Mouse (Mus musculus) heart, adult 2 months (tissue): ENCODE measurements around the gene Tac4. TPM values are rescaled to one million over a fixed set of nuclear protein-coding genes. Genes with fewer than 3 reads are reported as not detected.

Source experiments
- DNase-seq, 2 experiments: peaks; one replicate each; pipeline ENCODE4 v3.0.0; 2021
- H3K27ac ChIP-seq: fragments of 200-600 bp; 2 replicates; pipeline ENCODE4 v1.8.1; 2022
- H3K27me3 ChIP-seq: fragments of 200-500 bp; 2 replicates; pipeline ENCODE4 v1.6.1; 2012; ENCODE audit warnings: mild to moderate bottlenecking, low read length, inconsistent platforms, mixed read lengths; ENCODE audit not compliant: control insufficient read depth, insufficient read depth
- H3K36me3 ChIP-seq: fragments of 200-500 bp; 2 replicates; pipeline ENCODE4 v1.6.1; 2012; ENCODE audit warnings: low read length, inconsistent platforms; ENCODE audit not compliant: control insufficient read depth, insufficient read depth
- H3K4me1 ChIP-seq: fragments of 200-500 bp; 2 replicates; pipeline ENCODE4 v1.6.1; 2011; ENCODE audit warnings: low read length; ENCODE audit not compliant: control insufficient read depth, insufficient read depth
- H3K4me3 ChIP-seq: fragments of 200-600 bp; 2 replicates; pipeline ENCODE4 v1.8.1; 2022
- H3K79me2 ChIP-seq: fragments of 200-500 bp; replicated peaks from 2 replicates; pipeline ENCODE4 v1.6.1; 2012; ENCODE audit warnings: mild to moderate bottlenecking, inconsistent platforms, low read length, moderate library complexity, mixed read lengths; ENCODE audit not compliant: control insufficient read depth, insufficient read depth
- H3K9ac ChIP-seq: fragments of 200-500 bp; 2 replicates; pipeline ENCODE4 v1.6.1; 2012; ENCODE audit warnings: low read depth, mild to moderate bottlenecking, control low read depth, inconsistent platforms, low read length, mixed read lengths
- CTCF ChIP-seq: fragments of 200-600 bp; IDR thresholded peaks from 2 replicates; pipeline ENCODE4 v1.8.1; 2022; ENCODE audit warnings: antibody characterized with exemption, mild to moderate bottlenecking, moderate library complexity
- EP300 ChIP-seq: fragments of 200-500 bp; IDR thresholded peaks from 2 replicates; pipeline ENCODE4 v1.6.1; 2011; ENCODE audit warnings: low read depth, low read length, control low read depth; ENCODE audit not compliant: insufficient read depth
- POLR2A ChIP-seq: fragments of 200-500 bp; IDR thresholded peaks from 2 replicates; pipeline ENCODE4 v1.6.1; 2011; ENCODE audit warnings: mild to moderate bottlenecking, low read depth, low read length, control low read depth; ENCODE audit not compliant: insufficient read depth
- WGBS: fragments of 180-500 bp; shearing (Covaris S2); methylation state at CpG from one replicate; pipeline ENCODE4 v1.1.7; 2018; 5-methylcytosine and 5-hydroxymethylcytosine counted together
- intact Hi-C: fragments of 180-260 bp; cut with DNase I; formaldehyde crosslinking; loops from one replicate; pipeline ENCODE4 v1.15.1; 2025
- polyA plus RNA-seq: library from polyadenylated mRNA; depleted of rRNA; stranded (reverse); fragments of >200 nt; gene quantifications from 2 replicates; pipeline ENCODE4 v1.2.3, GENCODE M21; 2012
- total RNA-seq, 2 experiments: library from RNA; stranded (reverse); gene quantifications; 2 replicates each; pipeline ENCODE4 v1.2.3; 2021

Gene Tac4
- total and polyA plus RNA-seq, 3 experiments, result 0.12 TPM; not detected in 2

DNA sequence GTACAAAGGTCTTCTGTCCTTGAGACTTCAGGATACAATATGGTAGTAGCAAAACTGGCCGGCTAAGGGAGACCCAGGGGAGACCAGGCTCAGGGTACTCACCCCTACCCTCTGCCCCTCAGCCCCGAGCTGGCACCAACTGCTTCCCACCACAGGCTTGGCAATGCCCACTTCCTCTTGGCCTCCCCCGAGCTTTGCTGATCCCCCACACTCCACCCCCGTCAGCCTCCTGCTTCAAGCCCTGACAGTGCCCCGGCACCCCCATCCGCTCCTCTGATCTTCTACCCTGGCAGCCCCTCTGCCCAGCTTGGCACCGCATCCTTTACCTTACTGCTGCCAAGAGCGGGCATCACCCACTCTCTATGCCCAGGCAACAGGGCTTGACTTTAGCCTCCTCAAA is 7.2 kb upstream of the Tac4 start:
- WGBS, result 78% methylated on average over 8 of the region's 8 CpGs

DNA sequence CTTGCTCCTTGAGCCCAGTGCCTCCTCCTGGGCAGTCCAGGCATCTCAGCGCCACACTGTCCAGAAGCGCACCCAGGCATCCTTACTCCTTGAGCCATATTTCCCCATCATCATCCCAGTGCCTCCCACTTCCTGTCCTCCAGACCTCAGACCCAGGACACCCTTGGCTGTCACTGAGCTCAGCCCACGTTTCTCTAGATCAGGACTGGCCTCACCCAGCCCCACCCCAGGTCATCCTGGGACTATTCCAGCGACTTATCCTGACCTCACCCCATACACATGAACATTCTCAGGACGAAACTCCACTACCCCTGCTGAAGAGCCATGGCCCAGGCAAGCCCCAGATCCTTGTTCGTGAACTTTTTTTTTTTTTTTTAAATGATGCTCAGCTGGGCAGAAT is 5.6 kb upstream of the Tac4 start:
- Histone ChIP-seq H3K27ac (no peak overlapping the region), H3K4me1 (no peaks in the 10 kb centered on the region), H3K4me3 (no peak overlapping the region), H3K27me3 (no peaks in the 10 kb centered on the region), H3K9ac (no peak overlapping the region), H3K36me3 (no peaks in the 10 kb centered on the region), H3K79me2 (no peaks in the 10 kb centered on the region)
- no peak for DNase-seq
- TF ChIP-seq POLR2A (no peak), CTCF (no peak), EP300 (no peak)
- intact Hi-C loops, result loop anchor here (5.0 kb wide), 1 partner anchor 213 kb away; the partner anchor contains the start of gene Pdk2
- 59% methylated on average over 6 of the region's 6 CpGs for WGBS

More for the DNA sequence above, 7.2 kb upstream of the Tac4 start:
- intact Hi-C loops, result no loop called here
- no peak for TF ChIP-seq POLR2A
- TF ChIP-seq CTCF, result no peak
- TF ChIP-seq EP300, result no peak
- no peak overlapping the region for H3K4me3 ChIP-seq
- H3K27ac ChIP-seq, result no peak overlapping the region
- H3K79me2 ChIP-seq, result no peaks in the 10 kb centered on the region
- H3K36me3 ChIP-seq, result no peaks in the 10 kb centered on the region
- peaks cover 2% of the 10 kb centered on the region; the same call in 1 of the 2 replicates for H3K4me1 ChIP-seq
- DNase-seq, result no peak
- no peak overlapping the region for H3K9ac ChIP-seq
- H3K27me3 ChIP-seq, result no peaks in the 10 kb centered on the region

GRCm38 (mm10) chr11:95257930-95258329 is 3.4 kb upstream of the Tac4 start:
- no peaks in the 10 kb centered on the region for H3K36me3 ChIP-seq
- intact Hi-C loops, result loop anchor here (1.0 to 5.0 kb wide), 3 partner anchors 127 to 263 kb away; partner anchors contain the start of genes Pdk2 and Slc35b1
- H3K27me3 ChIP-seq, result no peaks in the 10 kb centered on the region
- TF ChIP-seq EP300 (no peak), CTCF (no peak), POLR2A (no peak)
- no peak overlapping the region for H3K4me3 ChIP-seq
- H3K4me1 ChIP-seq, result no peaks in the 10 kb centered on the region; the same call in 1 of the 2 replicates
- H3K27ac ChIP-seq, result no peak overlapping the region
- WGBS, result 36% methylated on average over 4 of the region's 4 CpGs
- no peaks in the 10 kb centered on the region for H3K79me2 ChIP-seq
- H3K9ac ChIP-seq, result no peak overlapping the region
- DNase-seq, result no peak

GRCm38 (mm10) chr11:95258490-95258889 is 2.8 kb upstream of the Tac4 start:
- H3K27me3 ChIP-seq, result no peaks in the 10 kb centered on the region
- DNase-seq, result peak; percentile 85 to 90
- no peaks in the 10 kb centered on the region; the same call in 1 of the 2 replicates for H3K4me1 ChIP-seq
- TF ChIP-seq EP300 (no peak), CTCF (peak; percentile 68), POLR2A (no peak)
- no peaks in the 10 kb centered on the region for H3K36me3 ChIP-seq
- H3K27ac ChIP-seq, result peak overlapping the region; percentile 91
- H3K9ac ChIP-seq, result peak overlapping the region; percentile 72
- intact Hi-C loops, result loop anchor here (1.0 to 5.0 kb wide), 3 partner anchors 126 to 263 kb away; partner anchors contain the start of genes Pdk2 and Slc35b1
- 2% methylated on average over 25 of the region's 26 CpGs for WGBS
- H3K79me2 ChIP-seq, result no peaks in the 10 kb centered on the region
- H3K4me3 ChIP-seq, result peak overlapping the region; percentile 82

- no peaks in the 10 kb centered on the region for H3K27me3 ChIP-seq
- H3K4me3 ChIP-seq, result peak overlapping the region; percentile 82
- intact Hi-C loops, result loop anchor here (1.0 to 5.0 kb wide), 3 partner anchors 39 to 217 kb away; partner anchors contain the start of genes Pdk2 and Slc35b1
- DNase-seq, result peak; percentile 94 to 98
- WGBS, result under 1% methylated on average over 73 of the region's 73 CpGs
- H3K27ac ChIP-seq, result peak overlapping the region; percentile 91
- no peaks in the 10 kb centered on the region for H3K36me3 ChIP-seq
- H3K4me1 ChIP-seq, result peaks cover 2% of the 10 kb centered on the region; the same call in 1 of the 2 replicates
- peak overlapping the region; percentile 92 for H3K9ac ChIP-seq
- TF ChIP-seq CTCF (no peak), POLR2A (peak; percentile 64), EP300 (no peak)
- H3K79me2 ChIP-seq, result no peaks in the 10 kb centered on the region
Measured at GRCm38 (mm10) chr11:95259088-95259849, 2.1 kb upstream of the Tac4 start.

- Histone ChIP-seq H3K27me3 (no peaks in the 10 kb centered on the region), H3K4me3 (no peak overlapping the region), H3K36me3 (no peaks in the 10 kb centered on the region), H3K79me2 (no peaks in the 10 kb centered on the region), H3K27ac (peak overlapping the region; percentile 48), H3K9ac (no peak overlapping the region), H3K4me1 (peaks cover 14% of the 10 kb centered on the region)
- peak; percentile 76 to 77 for DNase-seq
- intact Hi-C loops, result loop anchor here (5.0 kb wide), 1 partner anchor 103 kb away; no protein-coding TSS in a partner anchor
- 57% methylated on average over 11 of the region's 11 CpGs for WGBS
- TF ChIP-seq CTCF, result no peak
- TF ChIP-seq EP300, result peak; percentile 70; the same call in 1 of the 2 replicates
- TF ChIP-seq POLR2A, result 0 out of 2 replicates have a peak, but pooled peaks have one; percentile 11
Measured at GRCm38 (mm10) chr11:95263816-95264454, 2.6 kb downstream of the Tac4 start.
